35 mouse cellular contexts compared by ENCODE assay signal in the genomic region with DNA sequence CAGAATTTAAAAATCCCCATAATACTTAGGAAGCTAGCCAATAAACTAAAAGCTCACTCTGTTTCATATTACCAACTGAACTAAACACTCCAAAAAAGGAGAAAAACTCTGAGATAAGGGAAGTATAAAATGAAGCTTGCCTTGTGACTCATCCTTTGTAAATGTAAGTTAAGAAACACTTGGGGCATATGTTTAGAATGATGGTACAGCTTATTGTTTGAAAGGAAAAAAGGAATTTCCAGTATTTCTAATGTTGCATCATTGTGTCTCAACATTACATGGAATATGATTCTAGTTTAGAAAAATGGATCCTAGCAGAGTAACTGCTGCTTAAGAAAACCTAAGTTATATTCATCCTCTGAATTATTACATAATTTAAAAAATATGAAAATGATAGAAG. TPM values are rescaled to one million over a fixed set of nuclear protein-coding genes. Genes with fewer than 3 reads are reported as not detected.
DNase-seq lines count a peak whose midpoint lies in the region; ATAC-seq lines count a peak whose summit lies in the region.
"Had no signal": no experiment of that assay in that cellular context is flagged by ENCODE, and none has a peak within 500 bp of the region (broad histone marks: within the 10 kb centered on the region; RNA-seq: fewer than 3 reads in every experiment).

No protein-coding gene starts in this region.

- ATAC-seq in midbrain, embryonic 14.5 days (ENCODE audit: low FRiP score, low TSS enrichment), result no peak
- ATAC-seq in midbrain, embryonic 11.5 days (ENCODE audit: low FRiP score), result no peak
- no peak for ATAC-seq in hindbrain, embryonic 14.5 days (ENCODE audit: low FRiP score)
- no peak for ATAC-seq in midbrain, embryonic 16.5 days
- ATAC-seq in neural tube, embryonic 15.5 days (ENCODE audit: low FRiP score), result no peak
- ATAC-seq: forebrain, embryonic 16.5 days; intestine, postnatal 0 days; lung, postnatal 0 days had no signal

- peaks cover 3% of the 10 kb centered on the region; the same call in 1 of the 2 replicates for H3K4me1 ChIP-seq in midbrain, embryonic 14.5 days (ENCODE audit: control insufficient read depth, insufficient read depth, low read length)
- peaks cover 3% of the 10 kb centered on the region; the same call in 1 of the 2 replicates for H3K4me1 ChIP-seq in midbrain, embryonic 11.5 days (ENCODE audit: control insufficient read depth, insufficient read depth, low read length)
- peaks cover 9% of the 10 kb centered on the region for H3K4me1 ChIP-seq in hindbrain, embryonic 14.5 days (replicated peaks; ENCODE audit: control insufficient read depth, insufficient read depth, low read length)
- H3K4me1 ChIP-seq in midbrain, embryonic 16.5 days (ENCODE audit: control insufficient read depth, insufficient read depth, low read length), result peaks cover 9% of the 10 kb centered on the region
- H3K4me1 ChIP-seq in neural tube, embryonic 15.5 days, result peaks cover 6% of the 10 kb centered on the region; the same call in 1 of the 2 replicates
- H3K4me1 ChIP-seq: liver, embryonic 13.5 days had no signal

- peak overlapping the region; percentile 31 for H3K4me3 ChIP-seq in midbrain, embryonic 14.5 days (replicated peaks; ENCODE audit: low read depth, low read length)
- H3K4me3 ChIP-seq in midbrain, embryonic 11.5 days (ENCODE audit: low read depth, low read length), result no peak overlapping the region
- H3K4me3 ChIP-seq in hindbrain, embryonic 14.5 days (replicated peaks; ENCODE audit: low read length), result peak overlapping the region; percentile 28
- H3K4me3 ChIP-seq in midbrain, embryonic 16.5 days (ENCODE audit: low read depth, low read length), result peak overlapping the region; percentile 28; the same call in 1 of the 2 replicates
- H3K4me3 ChIP-seq in neural tube, embryonic 15.5 days (replicated peaks), result no peak overlapping the region
- H3K4me3 ChIP-seq: erythroblast, embryonic 14.5 days; gastrocnemius, adult 2 months; heart, embryonic 13.5 days; limb, embryonic 10.5 days; limb, embryonic 15.5 days; liver, embryonic 13.5 days had no signal

- no peaks in the 10 kb centered on the region for H3K27me3 ChIP-seq in midbrain, embryonic 14.5 days (ENCODE audit: control insufficient read depth, insufficient read depth, low read length)
- H3K27me3 ChIP-seq in midbrain, embryonic 11.5 days (ENCODE audit: control insufficient read depth, insufficient read depth, low read length), result no peaks in the 10 kb centered on the region
- no peaks in the 10 kb centered on the region for H3K27me3 ChIP-seq in hindbrain, embryonic 14.5 days (ENCODE audit: control insufficient read depth, insufficient read depth, low read length)
- no peaks in the 10 kb centered on the region for H3K27me3 ChIP-seq in midbrain, embryonic 16.5 days (ENCODE audit: control insufficient read depth, insufficient read depth, low read depth, low read length)
- no peaks in the 10 kb centered on the region for H3K27me3 ChIP-seq in neural tube, embryonic 15.5 days (replicated peaks)
- H3K27me3 ChIP-seq: CH12.LX had no signal

- H3K9me3 ChIP-seq in midbrain, embryonic 14.5 days (ENCODE audit: control insufficient read depth, low read length), result no peaks in the 10 kb centered on the region
- no peaks in the 10 kb centered on the region for H3K9me3 ChIP-seq in midbrain, embryonic 11.5 days (ENCODE audit: control insufficient read depth, low read length)
- no peaks in the 10 kb centered on the region for H3K9me3 ChIP-seq in hindbrain, embryonic 14.5 days (ENCODE audit: control insufficient read depth, low read length)
- H3K9me3 ChIP-seq in midbrain, embryonic 16.5 days (replicated peaks; ENCODE audit: control insufficient read depth, low read length, poor library complexity, severe bottlenecking), result no peaks in the 10 kb centered on the region
- H3K9me3 ChIP-seq in neural tube, embryonic 15.5 days (replicated peaks), result no peaks in the 10 kb centered on the region
- H3K9me3 ChIP-seq: heart, embryonic 13.5 days; limb, embryonic 10.5 days; limb, embryonic 15.5 days; liver, embryonic 13.5 days had no signal

- no peak for DNase-seq in midbrain, embryonic 14.5 days
- DNase-seq in midbrain, embryonic 11.5 days (ENCODE audit: low spot score, missing footprints), result no peak
- no peak for DNase-seq in hindbrain, embryonic 14.5 days (ENCODE audit: low spot score)
- DNase-seq in spleen, postnatal 36 days (ENCODE audit: low spot score in 2 of 2), result no peak
- DNase-seq in heart, postnatal 14 days, result no peak
- DNase-seq: adrenal gland, postnatal 14 days; B cell, adult 2 months; cerebellum, adult 11-12 months; cerebellum, adult 9-11 months; gastrocnemius, adult 2 months; gastrocnemius, postnatal 36 days; heart, adult 18-20 months; heart, postnatal 10 days; kidney, postnatal 14 days; layer of hippocampus, adult 9-11 months; liver, embryonic 13.5 days; lung, adult 18-20 months; right cerebral cortex, adult 18-20 months; thymus, adult 2 months; thymus, postnatal 36 days had no signal

- H3K27ac ChIP-seq in midbrain, embryonic 14.5 days (replicated peaks; ENCODE audit: low read depth, low read length), result no peak overlapping the region
- H3K27ac ChIP-seq in midbrain, embryonic 11.5 days (ENCODE audit: low read depth, low read length), result no peak overlapping the region
- H3K27ac ChIP-seq in hindbrain, embryonic 14.5 days, result no peak overlapping the region
- no peak overlapping the region for H3K27ac ChIP-seq in midbrain, embryonic 16.5 days (ENCODE audit: low read length)
- H3K27ac ChIP-seq in neural tube, embryonic 15.5 days (replicated peaks), result no peak overlapping the region
- H3K27ac ChIP-seq: gastrocnemius, adult 2 months; heart, embryonic 13.5 days; limb, embryonic 10.5 days; limb, embryonic 15.5 days; liver, embryonic 13.5 days; macrophage had no signal

- H3K4me2 ChIP-seq in midbrain, embryonic 14.5 days (ENCODE audit: low read length), result peak overlapping the region; percentile 56
- H3K4me2 ChIP-seq in midbrain, embryonic 11.5 days, result no peak overlapping the region
- H3K4me2 ChIP-seq in hindbrain, embryonic 14.5 days (replicated peaks), result peak overlapping the region; percentile 54
- H3K4me2 ChIP-seq in midbrain, embryonic 16.5 days (ENCODE audit: low read length), result no peak overlapping the region; the same call in 1 of the 2 replicates
- H3K4me2 ChIP-seq in neural tube, embryonic 15.5 days, result peak overlapping the region; percentile 44
- H3K4me2 ChIP-seq: heart, embryonic 13.5 days; limb, embryonic 15.5 days; liver, embryonic 13.5 days had no signal

- no peaks in the 10 kb centered on the region for H3K36me3 ChIP-seq in midbrain, embryonic 14.5 days (ENCODE audit: control insufficient read depth, insufficient read depth, low read length)
- H3K36me3 ChIP-seq in midbrain, embryonic 11.5 days (ENCODE audit: control insufficient read depth, insufficient read depth, low read length), result no peaks in the 10 kb centered on the region
- H3K36me3 ChIP-seq in hindbrain, embryonic 14.5 days (replicated peaks; ENCODE audit: control insufficient read depth, insufficient read depth), result no peaks in the 10 kb centered on the region
- H3K36me3 ChIP-seq in midbrain, embryonic 16.5 days (ENCODE audit: control insufficient read depth, insufficient read depth, low read length), result no peaks in the 10 kb centered on the region
- no peaks in the 10 kb centered on the region for H3K36me3 ChIP-seq in neural tube, embryonic 15.5 days
- H3K36me3 ChIP-seq: heart, embryonic 13.5 days; limb, embryonic 10.5 days; limb, embryonic 15.5 days; liver, embryonic 13.5 days had no signal

- no peak overlapping the region; the same call in 1 of the 2 replicates for H3K9ac ChIP-seq in midbrain, embryonic 14.5 days (replicated peaks; ENCODE audit: low read length)
- no peak overlapping the region for H3K9ac ChIP-seq in midbrain, embryonic 11.5 days (ENCODE audit: low read length)
- peak overlapping the region; percentile 47; the same call in 1 of the 2 replicates for H3K9ac ChIP-seq in hindbrain, embryonic 14.5 days
- no peak overlapping the region for H3K9ac ChIP-seq in midbrain, embryonic 16.5 days (ENCODE audit: low read depth, low read length)
- H3K9ac ChIP-seq in neural tube, embryonic 15.5 days (replicated peaks), result no peak overlapping the region
- H3K9ac ChIP-seq: heart, embryonic 13.5 days; limb, embryonic 15.5 days; liver, embryonic 13.5 days had no signal

- intact Hi-C loops in heart, postnatal 14 days (cut with DNase I), result no loop called here

RNA-seq across cellular contexts. Expression of a gene that starts 3.1 kb away (rescaled TPM):
- polyA plus RNA-seq in midbrain, embryonic 14.5 days (2014; fragmentation: Nextera tagmentation; extraction: Ambion mirVana), result 207 and 223 TPM in 2 replicates
- 35.3 and 37.4 TPM in 2 replicates for polyA plus RNA-seq in midbrain, embryonic 11.5 days (2014; fragmentation: Nextera tagmentation; extraction: Ambion mirVana)
- 175 and 177 TPM in 2 replicates for polyA plus RNA-seq in hindbrain, embryonic 14.5 days (2014; fragmentation: Nextera tagmentation; extraction: Ambion mirVana)
- 242 and 262 TPM in 2 replicates for polyA plus RNA-seq in midbrain, embryonic 16.5 days (2015; fragmentation: Nextera tagmentation; extraction: Ambion mirVana)
- polyA plus RNA-seq in neural tube, embryonic 15.5 days (2015; fragmentation: Nextera tagmentation; extraction: Ambion mirVana), result 174 and 215 TPM in 2 replicates
- under 1 TPM; 0.05 to 0.10 TPM for total RNA-seq in heart, postnatal 14 days (2021)
- total RNA-seq: CH12.LX; common myeloid progenitor, adult 5-6 weeks; ES-E14; gastrocnemius, adult 2 months; gastrocnemius, postnatal 36 days had no signal
- polyA plus RNA-seq: erythroblast, embryonic 14.5 days; kidney, embryonic 14.5 days; macrophage; spleen, adult 2 months; thymus, adult 2 months had no signal

Comparison
In these comparisons a context has a peak if more than half of its experiments do, and no peak if none do; other contexts are left out.
1. H3K4me2 ChIP-seq: peak in midbrain, embryonic 14.5 days (single experiment), hindbrain, embryonic 14.5 days (single experiment) and neural tube, embryonic 15.5 days (single experiment); none in midbrain, embryonic 11.5 days (single experiment) and midbrain, embryonic 16.5 days (single experiment).
2. H3K4me3 ChIP-seq: peak in midbrain, embryonic 14.5 days (single experiment), hindbrain, embryonic 14.5 days (single experiment) and midbrain, embryonic 16.5 days (single experiment); none in midbrain, embryonic 11.5 days (single experiment) and neural tube, embryonic 15.5 days (single experiment).